Comparison of ENCODE assay signal across 11 mouse cellular contexts in genomic region chr10:103726680-103727079, GRCm38 (mm10).
DNase-seq lines count a peak whose midpoint lies in the region; ATAC-seq lines count a peak whose summit lies in the region.
"Had no signal": no experiment of that assay in that cellular context is flagged by ENCODE, and none has a peak within 500 bp of the region (broad histone marks: within the 10 kb centered on the region; RNA-seq: fewer than 3 reads in every experiment).

No protein-coding gene starts in this region.

- H3K27me3 ChIP-seq in neural tube, embryonic 12.5 days (replicated peaks) = no peaks in the 10 kb centered on the region
- H3K27me3 ChIP-seq in neural tube, embryonic 15.5 days (replicated peaks) = no peaks in the 10 kb centered on the region
- no peaks in the 10 kb centered on the region for H3K27me3 ChIP-seq in forebrain, embryonic 14.5 days (replicated peaks; ENCODE audit: control insufficient read depth, insufficient read depth, low read length)

- H3K4me2 ChIP-seq in neural tube, embryonic 12.5 days (replicated peaks) = no peak overlapping the region
- H3K4me2 ChIP-seq in neural tube, embryonic 15.5 days = no peak overlapping the region
- no peak overlapping the region for H3K4me2 ChIP-seq in forebrain, embryonic 14.5 days (ENCODE audit: low read length)

- H3K9me3 ChIP-seq in neural tube, embryonic 12.5 days = no peaks in the 10 kb centered on the region
- no peaks in the 10 kb centered on the region for H3K9me3 ChIP-seq in neural tube, embryonic 15.5 days (replicated peaks)
- no peaks in the 10 kb centered on the region for H3K9me3 ChIP-seq in forebrain, embryonic 14.5 days (replicated peaks; ENCODE audit: control insufficient read depth, low read length)

- H3K4me1 ChIP-seq in neural tube, embryonic 12.5 days = 0 out of 2 replicates have a peak, but pooled peaks cover 5% of the 10 kb centered on the region
- H3K4me1 ChIP-seq in neural tube, embryonic 15.5 days = no peaks in the 10 kb centered on the region; the same call in 1 of the 2 replicates
- peaks cover 3% of the 10 kb centered on the region; the same call in 1 of the 2 replicates for H3K4me1 ChIP-seq in forebrain, embryonic 14.5 days (ENCODE audit: control insufficient read depth, insufficient read depth, low read length)

- H3K4me3 ChIP-seq in neural tube, embryonic 12.5 days = no peak overlapping the region
- no peak overlapping the region for H3K4me3 ChIP-seq in neural tube, embryonic 15.5 days (replicated peaks)
- no peak overlapping the region for H3K4me3 ChIP-seq in forebrain, embryonic 14.5 days (ENCODE audit: low read depth, low read length)

- H3K36me3 ChIP-seq in neural tube, embryonic 12.5 days = no peaks in the 10 kb centered on the region
- H3K36me3 ChIP-seq in neural tube, embryonic 15.5 days = no peaks in the 10 kb centered on the region
- no peaks in the 10 kb centered on the region for H3K36me3 ChIP-seq in forebrain, embryonic 14.5 days (ENCODE audit: control insufficient read depth, insufficient read depth, low read length)

- no peak overlapping the region for H3K27ac ChIP-seq in neural tube, embryonic 12.5 days
- no peak overlapping the region for H3K27ac ChIP-seq in neural tube, embryonic 15.5 days (replicated peaks)
- H3K27ac ChIP-seq in forebrain, embryonic 14.5 days (ENCODE audit: low read depth, low read length) = no peak overlapping the region

- H3K9ac ChIP-seq in neural tube, embryonic 12.5 days = no peak overlapping the region
- H3K9ac ChIP-seq in neural tube, embryonic 15.5 days (replicated peaks) = no peak overlapping the region
- H3K9ac ChIP-seq in forebrain, embryonic 14.5 days (ENCODE audit: low read length) = no peak overlapping the region

- peak; percentile 92 for ATAC-seq in neural tube, embryonic 12.5 days (ENCODE audit: low FRiP score, low read depth)
- no peak for ATAC-seq in neural tube, embryonic 15.5 days (ENCODE audit: low FRiP score)
- ATAC-seq in forebrain, embryonic 14.5 days = peak; percentile 78
- ATAC-seq: lung, postnatal 0 days had no signal

- DNase-seq in forebrain, embryonic 14.5 days (ENCODE audit: low spot score) = peak; percentile 44
- DNase-seq in mesoderm, embryonic 11.5 days (ENCODE audit: low read depth, low spot score) = peak; percentile 81
- no peak for DNase-seq in right cerebral cortex, postnatal 4 days
- no peak for DNase-seq in cerebellum, adult 11-12 months
- no peak for DNase-seq in spleen, adult 18-20 months
- no peak for DNase-seq in cerebellum, adult 11 months
- DNase-seq: heart, postnatal 4 days; right cerebral cortex, adult 18-20 months had no signal

Comparison
In these comparisons a context has a peak if more than half of its experiments do, and no peak if none do; other contexts are left out.
1. DNase-seq: peak in forebrain, embryonic 14.5 days (single experiment) and mesoderm, embryonic 11.5 days (single experiment); none in right cerebral cortex, postnatal 4 days (single experiment), cerebellum, adult 11-12 months (single experiment), spleen, adult 18-20 months (0 of 2) and cerebellum, adult 11 months (single experiment).